In the genomic region with DNA sequence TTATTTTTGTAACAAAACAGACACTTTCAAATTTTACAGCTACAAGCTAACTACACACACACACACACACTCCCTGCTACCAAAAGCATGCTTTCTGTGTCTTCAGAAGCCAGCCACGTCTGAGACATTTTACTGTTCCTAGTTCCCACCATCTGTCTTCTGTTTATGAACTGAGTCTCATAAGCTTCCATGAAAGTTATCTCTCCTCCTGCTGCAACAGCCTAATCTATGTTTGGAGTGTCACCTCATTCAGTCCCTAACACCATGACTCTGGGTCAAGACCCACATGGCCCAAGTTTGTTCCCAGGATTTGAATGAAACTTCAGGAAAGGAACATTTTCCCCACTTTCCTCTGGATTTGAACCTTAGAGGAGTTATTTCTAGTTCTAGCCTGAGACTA, we compare ENCODE assay signal across 30 mouse cellular contexts. TPM values are rescaled to one million over a fixed set of nuclear protein-coding genes. Genes with fewer than 3 reads are reported as not detected.
DNase-seq lines count a peak whose midpoint lies in the region; ATAC-seq and TF ChIP-seq lines count a peak whose summit lies in the region.
"Had no signal": no experiment of that assay in that cellular context is flagged by ENCODE, and none has a peak within 500 bp of the region (broad histone marks: within the 10 kb centered on the region; RNA-seq: fewer than 3 reads in every experiment).

No protein-coding gene starts in this region.

- no peaks in the 10 kb centered on the region for H3K9me3 ChIP-seq in lung, embryonic 14.5 days (ENCODE audit: low read depth, low read length)
- no peaks in the 10 kb centered on the region for H3K9me3 ChIP-seq in embryonic facial prominence, embryonic 10.5 days
- no peaks in the 10 kb centered on the region for H3K9me3 ChIP-seq in embryonic facial prominence, embryonic 12.5 days
- no peaks in the 10 kb centered on the region for H3K9me3 ChIP-seq in limb, embryonic 13.5 days
- H3K9me3 ChIP-seq: embryonic facial prominence, embryonic 13.5 days; heart, embryonic 12.5 days; hindbrain, embryonic 15.5 days; liver, embryonic 12.5 days; stomach, embryonic 15.5 days had no signal

- no peak for TF ChIP-seq CTCF in lung, embryonic 14.5 days (IDR thresholded peaks at IDR 0.05; ENCODE audit: low read depth)
- TF ChIP-seq CTCF in lung, adult 2 months (IDR thresholded peaks at IDR 0.05; ENCODE audit: insufficient read depth, low read length), result no peak
- TF ChIP-seq CTCF in cerebellum, adult 2 months (IDR thresholded peaks at IDR 0.05; ENCODE audit: borderline replicate concordance, insufficient read depth, low read depth, low read length), result no peak

- H3K27me3 ChIP-seq in lung, embryonic 14.5 days (ENCODE audit: insufficient read depth, low read length), result no peaks in the 10 kb centered on the region
- no peaks in the 10 kb centered on the region for H3K27me3 ChIP-seq in embryonic facial prominence, embryonic 10.5 days (replicated peaks; ENCODE audit: low read depth, poor library complexity, severe bottlenecking)
- no peaks in the 10 kb centered on the region for H3K27me3 ChIP-seq in embryonic facial prominence, embryonic 12.5 days
- H3K27me3 ChIP-seq in limb, embryonic 13.5 days, result no peaks in the 10 kb centered on the region
- H3K27me3 ChIP-seq in cerebellum, adult 2 months (ENCODE audit: control insufficient read depth, insufficient read depth, low read length), result no peaks in the 10 kb centered on the region
- H3K27me3 ChIP-seq: CH12.LX; embryonic facial prominence, embryonic 13.5 days; heart, embryonic 12.5 days; hindbrain, embryonic 15.5 days; liver, embryonic 12.5 days; stomach, embryonic 15.5 days had no signal

- DNase-seq in lung, embryonic 14.5 days, result peak; percentile 75
- DNase-seq in lung, adult 2 months, result no peak
- DNase-seq in embryonic facial prominence, embryonic 10.5 days (ENCODE audit: low spot score), result no peak
- no peak for DNase-seq in cerebellum, adult 2 months
- no peak for DNase-seq in kidney, adult 18-20 months
- DNase-seq: adrenal gland, adult 2 months; adrenal gland, postnatal 36 days; B cell, adult 2 months; cerebellum, adult 8-10 months; cerebellum, postnatal 25 days; gastrocnemius, postnatal 36 days; heart, adult 18-20 months; kidney, adult 8-10 months; kidney, postnatal 4 days; liver, postnatal 0 days; midbrain, embryonic 14.5 days; retina, postnatal 1 day; right cerebral cortex, postnatal 14 days had no signal

- no peak for TF ChIP-seq POLR2A in lung, adult 2 months (IDR thresholded peaks at IDR 0.05; ENCODE audit: borderline replicate concordance, extremely low read depth, low read depth, low read length)
- no peak for TF ChIP-seq POLR2A in cerebellum, adult 2 months (IDR thresholded peaks at IDR 0.05; ENCODE audit: borderline replicate concordance, insufficient read depth, low read length)

- no peak overlapping the region for H3K9ac ChIP-seq in lung, embryonic 14.5 days
- no peak overlapping the region for H3K9ac ChIP-seq in embryonic facial prominence, embryonic 12.5 days
- no peak overlapping the region for H3K9ac ChIP-seq in limb, embryonic 13.5 days
- H3K9ac ChIP-seq: embryonic facial prominence, embryonic 13.5 days; heart, embryonic 12.5 days; hindbrain, embryonic 15.5 days; liver, embryonic 12.5 days; liver, postnatal 0 days; stomach, embryonic 15.5 days had no signal

- ATAC-seq in lung, embryonic 14.5 days (ENCODE audit: insufficient read depth), result peak; percentile 50; the same call in 1 of the 2 replicates
- no peak for ATAC-seq in embryonic facial prominence, embryonic 12.5 days (ENCODE audit: insufficient number of reproducible peaks, insufficient read depth, low FRiP score, low TSS enrichment)
- no peak for ATAC-seq in limb, embryonic 13.5 days (ENCODE audit: low FRiP score, low read depth)
- ATAC-seq in CD4-positive, CD25-positive, alpha-beta regulatory T cell, adult 4 months, result no peak
- ATAC-seq: activated CD4-positive, CD25-positive, alpha-beta regulatory T cell, adult 4 months; liver, embryonic 12.5 days; liver, postnatal 0 days had no signal

- 41% methylated on average over 1 of the region's 1 CpGs for WGBS in lung, embryonic 14.5 days
- WGBS in lung, adult 2 months, result 65% methylated on average over 1 of the region's 1 CpGs
- 28% methylated on average over 1 of the region's 1 CpGs for WGBS in embryonic facial prominence, embryonic 10.5 days
- 12% methylated on average over 1 of the region's 1 CpGs for WGBS in embryonic facial prominence, embryonic 12.5 days
- 21% methylated on average over 1 of the region's 1 CpGs for WGBS in limb, embryonic 13.5 days
- 30% methylated on average over 1 of the region's 1 CpGs for WGBS in cerebellum, adult 2 months

- H3K36me3 ChIP-seq in lung, embryonic 14.5 days (ENCODE audit: insufficient read depth), result no peaks in the 10 kb centered on the region
- no peaks in the 10 kb centered on the region for H3K36me3 ChIP-seq in embryonic facial prominence, embryonic 10.5 days (replicated peaks)
- H3K36me3 ChIP-seq in embryonic facial prominence, embryonic 12.5 days, result no peaks in the 10 kb centered on the region
- H3K36me3 ChIP-seq in limb, embryonic 13.5 days, result no peaks in the 10 kb centered on the region
- H3K36me3 ChIP-seq: embryonic facial prominence, embryonic 13.5 days; heart, embryonic 12.5 days; hindbrain, embryonic 15.5 days; liver, embryonic 12.5 days; stomach, embryonic 15.5 days had no signal

- H3K4me3 ChIP-seq in lung, embryonic 14.5 days (ENCODE audit: low read depth, low read length), result no peak overlapping the region
- H3K4me3 ChIP-seq in lung, adult 2 months (replicated peaks; ENCODE audit: extremely low read depth, low read depth, low read length), result no peak overlapping the region
- no peak overlapping the region for H3K4me3 ChIP-seq in embryonic facial prominence, embryonic 10.5 days
- H3K4me3 ChIP-seq in embryonic facial prominence, embryonic 12.5 days, result no peak overlapping the region
- H3K4me3 ChIP-seq in limb, embryonic 13.5 days, result no peak overlapping the region
- no peak overlapping the region for H3K4me3 ChIP-seq in cerebellum, adult 2 months (replicated peaks; ENCODE audit: insufficient read depth, low read depth, low read length)
- H3K4me3 ChIP-seq: embryonic facial prominence, embryonic 13.5 days; erythroblast, embryonic 14.5 days; heart, embryonic 12.5 days; hindbrain, embryonic 15.5 days; liver, embryonic 12.5 days; stomach, embryonic 15.5 days had no signal

- 0 out of 2 replicates have a peak overlapping the region, but pooled peaks have one; percentile 10 for H3K27ac ChIP-seq in lung, embryonic 14.5 days (ENCODE audit: low read depth)
- H3K27ac ChIP-seq in embryonic facial prominence, embryonic 10.5 days (replicated peaks), result peak overlapping the region; percentile 72
- peak overlapping the region; percentile 50 for H3K27ac ChIP-seq in embryonic facial prominence, embryonic 12.5 days
- H3K27ac ChIP-seq in limb, embryonic 13.5 days, result peak overlapping the region; percentile 10; the same call in 1 of the 2 replicates
- no peak overlapping the region for H3K27ac ChIP-seq in cerebellum, adult 2 months (ENCODE audit: insufficient read depth, low read length)
- H3K27ac ChIP-seq: embryonic facial prominence, embryonic 13.5 days; hindbrain, embryonic 15.5 days; kidney, postnatal 0 days; liver, embryonic 12.5 days had no signal

- peaks cover 10% of the 10 kb centered on the region for H3K4me1 ChIP-seq in lung, embryonic 14.5 days (ENCODE audit: insufficient read depth)
- H3K4me1 ChIP-seq in lung, adult 2 months (ENCODE audit: control insufficient read depth, insufficient read depth, low read length), result no peaks in the 10 kb centered on the region
- peaks cover 40% of the 10 kb centered on the region for H3K4me1 ChIP-seq in embryonic facial prominence, embryonic 10.5 days
- H3K4me1 ChIP-seq in embryonic facial prominence, embryonic 12.5 days, result peaks cover 26% of the 10 kb centered on the region
- H3K4me1 ChIP-seq in limb, embryonic 13.5 days, result peaks cover 36% of the 10 kb centered on the region
- H3K4me1 ChIP-seq in cerebellum, adult 2 months (ENCODE audit: control insufficient read depth, insufficient read depth, low read length), result no peaks in the 10 kb centered on the region
- H3K4me1 ChIP-seq: liver, embryonic 12.5 days had no signal

- H3K4me2 ChIP-seq in lung, embryonic 14.5 days, result no peak overlapping the region
- H3K4me2 ChIP-seq in embryonic facial prominence, embryonic 12.5 days (replicated peaks), result no peak overlapping the region
- no peak overlapping the region for H3K4me2 ChIP-seq in limb, embryonic 13.5 days (replicated peaks)
- H3K4me2 ChIP-seq: embryonic facial prominence, embryonic 13.5 days; heart, embryonic 12.5 days; hindbrain, embryonic 15.5 days; liver, embryonic 12.5 days; stomach, embryonic 15.5 days had no signal

RNA-seq across cellular contexts. Expression of a gene that starts 38.2 kb away (rescaled TPM):
- polyA plus RNA-seq in lung, embryonic 14.5 days (2014; fragmentation: Nextera tagmentation; extraction: Ambion mirVana), result 43.3 and 46.5 TPM in 2 replicates
- 17.6 and 25.4 TPM in 2 replicates for polyA plus RNA-seq in lung, adult 2 months (2012; rRNA removed)
- 48.0 and 48.5 TPM in 2 replicates for polyA plus RNA-seq in embryonic facial prominence, embryonic 10.5 days (2016; fragmentation: Nextera tagmentation; extraction: Ambion mirVana)
- polyA plus RNA-seq in embryonic facial prominence, embryonic 12.5 days (2016; fragmentation: Nextera tagmentation; extraction: Ambion mirVana), result 42.7 and 44.1 TPM in 2 replicates
- 38.6 and 40.3 TPM in 2 replicates for polyA plus RNA-seq in limb, embryonic 13.5 days (2015; fragmentation: Nextera tagmentation; extraction: Ambion mirVana)
- 42.8 and 47.0 TPM in 2 replicates for polyA plus RNA-seq in cerebellum, adult 2 months (2012; rRNA removed)
- 10 to 100 TPM; 10.1 to 12.2 TPM for polyA plus RNA-seq in CD4-positive, CD25-positive, alpha-beta regulatory T cell, adult 4 months (2017; shearing (Covaris generic))

RNA-seq across cellular contexts. Expression of a gene that starts 57.8 kb away (rescaled TPM):
- polyA plus RNA-seq in lung, embryonic 14.5 days (2014; fragmentation: Nextera tagmentation; extraction: Ambion mirVana), result 626 and 660 TPM in 2 replicates
- polyA plus RNA-seq in lung, adult 2 months (2012; rRNA removed), result 151 and 172 TPM in 2 replicates
- 117 and 176 TPM in 2 replicates for polyA plus RNA-seq in embryonic facial prominence, embryonic 10.5 days (2016; fragmentation: Nextera tagmentation; extraction: Ambion mirVana)
- 603 and 672 TPM in 2 replicates for polyA plus RNA-seq in embryonic facial prominence, embryonic 12.5 days (2016; fragmentation: Nextera tagmentation; extraction: Ambion mirVana)
- polyA plus RNA-seq in limb, embryonic 13.5 days (2015; fragmentation: Nextera tagmentation; extraction: Ambion mirVana), result 809 and 883 TPM in 2 replicates
- polyA plus RNA-seq in cerebellum, adult 2 months (2012; rRNA removed), result 9.0 and 11.6 TPM in 2 replicates
- under 1 TPM in 1 of 2 experiments, not detected in 1; 0.14 TPM for polyA plus RNA-seq in CD4-positive, CD25-positive, alpha-beta regulatory T cell, adult 4 months (2017; shearing (Covaris generic))
- polyA plus RNA-seq: activated CD4-positive, CD25-positive, alpha-beta regulatory T cell, adult 4 months had no signal
